Mouse (Mus musculus) layer of hippocampus, adult 11-12 months (tissue): ENCODE measurements at regions not wholly inside any gene's neighbourhood (a gene's known extent, or its start where the extent isn't known, plus 50 kb on each side); places are given as distances from the start of the nearest gene placed in this dataset.
A peak's percentile ranks its signal among the peaks of the same experiment; 100 is the strongest.

Source experiments
- DNase-seq: peaks from one replicate; pipeline ENCODE4 v3.0.0; 2022; ENCODE audit warnings: low spot score

- DNase-seq, result no peak
Measured at GRCm38 (mm10) chr13:45277842-45278416, 111.6 kb upstream of the Mylip start.

GRCm38 (mm10) chr13:45281106-45281505, 108.4 kb upstream of the Mylip start:
- DNase-seq, result no peak

GRCm38 (mm10) chr13:45286651-45287050, 102.9 kb upstream of the Mylip start:
- DNase-seq, result no peak

GRCm38 (mm10) chr13:45287217-45287616, 102.3 kb upstream of the Mylip start:
- DNase-seq, result no peak

GRCm38 (mm10) chr13:45289976-45290375, 99.6 kb upstream of the Mylip start:
- DNase-seq, result no peak

- DNase-seq, result no peak
Measured at GRCm38 (mm10) chr13:45294691-45295090, 94.9 kb upstream of the Mylip start.

GRCm38 (mm10) chr13:45300610-45301009, 88.9 kb upstream of the Mylip start:
- no peak for DNase-seq

- no peak for DNase-seq
Measured at GRCm38 (mm10) chr13:45301191-45301905, 88.2 kb upstream of the Mylip start.

- DNase-seq, result no peak
Measured at GRCm38 (mm10) chr13:45302796-45303195, 86.7 kb upstream of the Mylip start.

- no peak for DNase-seq
Measured at GRCm38 (mm10) chr13:45306177-45306576, 83.4 kb upstream of the Mylip start.

- DNase-seq, result no peak
Measured at GRCm38 (mm10) chr13:45307226-45307625, 82.3 kb upstream of the Mylip start.

- no peak for DNase-seq
Measured at GRCm38 (mm10) chr13:45319646-45320045, 69.9 kb upstream of the Mylip start.

GRCm38 (mm10) chr13:45325736-45326293, 63.7 kb upstream of the Mylip start:
- peak; percentile 15 for DNase-seq

GRCm38 (mm10) chr13:45326751-45327150, 62.8 kb upstream of the Mylip start:
- no peak for DNase-seq

GRCm38 (mm10) chr13:45330561-45330960, 59.0 kb upstream of the Mylip start:
- no peak for DNase-seq

GRCm38 (mm10) chr13:45332031-45332430, 57.5 kb upstream of the Mylip start:
- no peak for DNase-seq

- DNase-seq, result no peak
Measured at GRCm38 (mm10) chr13:45333634-45334033, 55.9 kb upstream of the Mylip start.
